Mouse (Mus musculus): ENCODE measurements around the gene Wfdc16.
"Not testable (repeated sequence)": the region's sequence is repeated elsewhere in the genome, so short reads cannot be mapped to it uniquely, and the experiment has no call there.

The Wfdc16 gene

GRCm38 (mm10) chr2:164600179-164600578, 38.4 kb downstream of the Wfdc16 start:
- no peak for DNase-seq (ENCODE audit: low read depth, low spot score)

GRCm38 (mm10) chr2:164593494-164593893, 45.1 kb downstream of the Wfdc16 start, which contains the start of gene Eppin:
Gene Eppin (minus strand): TSS chr2:164593594.
- DNase-seq (ENCODE audit: low read depth, low spot score): no peak

- DNase-seq (ENCODE audit: low read depth, low spot score): peak; percentile 17
These were observed 46.6 kb downstream of the Wfdc16 start for GRCm38 (mm10) chr2:164592014-164592413.

- not testable (repeated sequence) for DNase-seq (ENCODE audit: low read depth, low spot score)
These were observed 53.4 kb downstream of the Wfdc16 start, which contains the start of gene Wfdc6a for GRCm38 (mm10) chr2:164585025-164585725. Gene Wfdc6a (minus strand): TSS chr2:164585447.

Data from retina, postnatal 7 days (tissue).